Mouse (Mus musculus): ENCODE data around the gene Ddr2. TPM values are rescaled to one million over a fixed set of nuclear protein-coding genes. Genes with fewer than 3 reads are reported as not detected.

The Ddr2 gene
- total and polyA plus RNA-seq, 3 experiments, result 0.04 TPM; not detected in 2

GRCm38 (mm10) chr1:170149756-170150155, 39.2 kb upstream of the Ddr2 start:
- H3K79me2 ChIP-seq (ENCODE audit: control insufficient read depth, insufficient read depth, low read length, poor library complexity), result no peaks in the 10 kb centered on the region
- no peak overlapping the region for H3K9ac ChIP-seq (ENCODE audit: control insufficient read depth, low read depth, low read length, poor library complexity, severe bottlenecking)
- peak overlapping the region; percentile 87 for H3K27ac ChIP-seq (ENCODE audit: control insufficient read depth, low read depth, low read length)
- no peak for DNase-seq (ENCODE audit: low read depth, low spot score)
- H3K9me3 ChIP-seq (replicated peaks; ENCODE audit: insufficient read depth, low read length), result no peaks in the 10 kb centered on the region
- peaks cover 27% of the 10 kb centered on the region in 2 experiments for H3K4me1 ChIP-seq (ENCODE audit: control insufficient read depth in 1 of 2, insufficient read depth in 2 of 2, low read length in 2 of 2)
- peaks cover 36 to 58% of the 10 kb centered on the region in 2 experiments for H3K36me3 ChIP-seq (ENCODE audit: control insufficient read depth in 1 of 2, insufficient read depth in 2 of 2, low read length in 2 of 2)
- TF ChIP-seq ELF1 (IDR thresholded peaks at IDR 0.05; ENCODE audit: low read depth, low read length) (no peak), MYC (IDR thresholded peaks at IDR 0.05; ENCODE audit: low read depth, low read length) (0 out of 2 replicates have a peak, but pooled peaks have one; percentile 42), NRF1 (IDR thresholded peaks at IDR 0.05; ENCODE audit: insufficient read depth, low read depth, low read length, poor library complexity, severe bottlenecking) (no peak), HCFC1 (IDR thresholded peaks at IDR 0.05; ENCODE audit: low read depth, low read length) (no peak), CHD1 (IDR thresholded peaks at IDR 0.05; ENCODE audit: low read depth, low read length) (no peak), MAX (IDR thresholded peaks at IDR 0.05; ENCODE audit: low read length) (peak; percentile 51; the same call in 1 of the 2 replicates), NELFE (IDR thresholded peaks at IDR 0.05; ENCODE audit: low read depth, low read length) (no peak), MXI1 (IDR thresholded peaks at IDR 0.05; ENCODE audit: low read depth, low read length) (0 out of 2 replicates have a peak, but pooled peaks have one; percentile 31)
- H3K4me3 ChIP-seq (ENCODE audit: control insufficient read depth in 1 of 2, insufficient read depth in 1 of 2, low read depth in 2 of 2, low read length in 2 of 2), result no peak overlapping the region
- no peaks in the 10 kb centered on the region for H3K27me3 ChIP-seq (ENCODE audit: control insufficient read depth in 1 of 2, insufficient read depth in 2 of 2, low read length in 2 of 2)

- Histone ChIP-seq H3K36me3 (ENCODE audit: control insufficient read depth in 1 of 2, insufficient read depth in 2 of 2, low read length in 2 of 2) (peaks cover 35 to 56% of the 10 kb centered on the region in 2 experiments), H3K4me1 (ENCODE audit: control insufficient read depth in 1 of 2, insufficient read depth in 2 of 2, low read length in 2 of 2) (peaks cover 27% of the 10 kb centered on the region in 2 experiments), H3K27ac (ENCODE audit: control insufficient read depth, low read depth, low read length) (peak overlapping the region; percentile 94), H3K9ac (ENCODE audit: control insufficient read depth, low read depth, low read length, poor library complexity, severe bottlenecking) (no peak overlapping the region), H3K9me3 (replicated peaks; ENCODE audit: insufficient read depth, low read length) (no peaks in the 10 kb centered on the region), H3K4me3 (ENCODE audit: control insufficient read depth in 1 of 2, insufficient read depth in 1 of 2, low read depth in 2 of 2, low read length in 2 of 2) (no peak overlapping the region), H3K79me2 (ENCODE audit: control insufficient read depth, insufficient read depth, low read length, poor library complexity) (no peaks in the 10 kb centered on the region), H3K27me3 (ENCODE audit: control insufficient read depth in 1 of 2, insufficient read depth in 2 of 2, low read length in 2 of 2) (no peaks in the 10 kb centered on the region)
- peak; percentile 85 for DNase-seq (ENCODE audit: low read depth, low spot score)
- peak; percentile 79; the same call in 1 of the 2 replicates for TF ChIP-seq MEF2A (IDR thresholded peaks at IDR 0.05; ENCODE audit: extremely low read depth, insufficient replicate concordance, low read depth, low read length, poor library complexity, severe bottlenecking)
- peak; percentile 98 for TF ChIP-seq BHLHE40 (IDR thresholded peaks at IDR 0.05; ENCODE audit: borderline replicate concordance, low read depth, low read length)
- peak; percentile 95 for TF ChIP-seq RCOR1 (IDR thresholded peaks at IDR 0.05; ENCODE audit: low read depth, low read length)
- TF ChIP-seq POLR2A (IDR thresholded peaks at IDR 0.05; ENCODE audit: control insufficient read depth in 1 of 2, insufficient read depth in 1 of 2, low read depth in 1 of 2, low read length in 2 of 2, poor library complexity in 1 of 2), result no peak
- no peak for TF ChIP-seq UBTF (IDR thresholded peaks at IDR 0.05; ENCODE audit: borderline replicate concordance, insufficient read depth, low read depth, low read length)
- peak; percentile 97 for TF ChIP-seq ZNF384 (IDR thresholded peaks at IDR 0.05; ENCODE audit: low read depth, low read length)
- TF ChIP-seq ZMIZ1 (IDR thresholded peaks at IDR 0.05; ENCODE audit: low read depth, low read length), result peak; percentile 69
- no peak for TF ChIP-seq SMC3 (IDR thresholded peaks at IDR 0.05; ENCODE audit: low read depth, low read length)
- TF ChIP-seq GATA1 (IDR thresholded peaks at IDR 0.05; ENCODE audit: low read depth, low read length), result peak; percentile 97
- TF ChIP-seq SIN3A (IDR thresholded peaks at IDR 0.05; ENCODE audit: low read length), result peak; percentile 94
- TF ChIP-seq ZKSCAN1 (IDR thresholded peaks at IDR 0.05; ENCODE audit: low read depth, low read length), result peak; percentile 90
- peak; percentile 30; the same call in 1 of the 2 replicates for TF ChIP-seq MAX (IDR thresholded peaks at IDR 0.05; ENCODE audit: low read length)
- TF ChIP-seq KAT2A (conservative IDR thresholded peaks at IDR 0.05; ENCODE audit: low read depth, low read length), result peak; percentile 45
- peak; percentile 54; the same call in 1 of the 2 replicates for TF ChIP-seq MAZ (IDR thresholded peaks at IDR 0.05; ENCODE audit: low read depth, low read length)
- TF ChIP-seq GABPA (IDR thresholded peaks at IDR 0.05; ENCODE audit: low read depth, low read length), result no peak
- peak; percentile 98 to 99 for TF ChIP-seq EP300 (IDR thresholded peaks at IDR 0.05; ENCODE audit: low read depth in 1 of 2, low read length in 2 of 2)
- TF ChIP-seq MYB (IDR thresholded peaks at IDR 0.05; ENCODE audit: low read depth, low read length), result peak; percentile 87
- no peak for TF ChIP-seq NRF1 (IDR thresholded peaks at IDR 0.05; ENCODE audit: insufficient read depth, low read depth, low read length, poor library complexity, severe bottlenecking)
- 0 out of 2 replicates have a peak, but pooled peaks have one; percentile 10 for TF ChIP-seq ELF1 (IDR thresholded peaks at IDR 0.05; ENCODE audit: low read depth, low read length)
- no peak; the same call in 1 of the 2 replicates for TF ChIP-seq CHD2 (IDR thresholded peaks at IDR 0.05; ENCODE audit: low read length)
- peak; percentile 88 for TF ChIP-seq TAL1 (IDR thresholded peaks at IDR 0.05; ENCODE audit: low read length)
- TF ChIP-seq JUND (IDR thresholded peaks at IDR 0.05; ENCODE audit: low read depth, low read length), result 0 out of 2 replicates have a peak, but pooled peaks have one; percentile 29
- peak; percentile 99 for TF ChIP-seq TCF12 (IDR thresholded peaks at IDR 0.05; ENCODE audit: low read depth, low read length)
- peak; percentile 48; the same call in 1 of the 2 replicates for TF ChIP-seq MXI1 (IDR thresholded peaks at IDR 0.05; ENCODE audit: low read depth, low read length)
- TF ChIP-seq ETS1 (IDR thresholded peaks at IDR 0.05; ENCODE audit: low read depth, low read length), result peak; percentile 98
- peak; percentile 87 for TF ChIP-seq MAFK (IDR thresholded peaks at IDR 0.05; ENCODE audit: borderline replicate concordance, low read depth, low read length)
- TF ChIP-seq HCFC1 (IDR thresholded peaks at IDR 0.05; ENCODE audit: low read depth, low read length), result peak; percentile 64; the same call in 1 of the 2 replicates
Observed at GRCm38 (mm10) chr1:170148536-170148935, 38.0 kb upstream of the Ddr2 start.

Measured in MEL (cell line).